Mouse (Mus musculus): ENCODE data around the gene Xrn2. TPM values are rescaled to one million over a fixed set of nuclear protein-coding genes. Genes with fewer than 3 reads are reported as not detected.

The Xrn2 gene
- polyA plus RNA-seq, 1 experiment from 2014 or later: 97.3 TPM

Other genes with a start within 250 kb of the Xrn2 start
- gene Kiz, start 157.1 kb upstream of the Xrn2 start, polyA plus RNA-seq (2015; fragmentation: Nextera tagmentation; extraction: Ambion mirVana): 23.6 and 29.6 TPM in 2 replicates
- 0.11 TPM in 1 of 2 replicates, not detected in the other for gene Nkx2-4, start 72.4 kb downstream of the Xrn2 start, polyA plus RNA-seq (2015; fragmentation: Nextera tagmentation; extraction: Ambion mirVana)
- gene Nkx2-2, start 181.2 kb downstream of the Xrn2 start, polyA plus RNA-seq (2015; fragmentation: Nextera tagmentation; extraction: Ambion mirVana): 1.2 and 1.4 TPM in 2 replicates

Data from forebrain, embryonic 16.5 days (tissue).